Comparison of ENCODE assay signal across 12 mouse cellular contexts in genomic region chr6:72460036-72460801, GRCm38 (mm10). TPM values are rescaled to one million over a fixed set of nuclear protein-coding genes. Genes with fewer than 3 reads are reported as not detected.
A peak's percentile ranks its signal among the peaks of the same experiment; 100 is the strongest.
DNase-seq lines count a peak whose midpoint lies in the region; ATAC-seq and TF ChIP-seq lines count a peak whose summit lies in the region.
"Had no signal": no experiment of that assay in that cellular context is flagged by ENCODE, and none has a peak within 500 bp of the region (broad histone marks: within the 10 kb centered on the region; RNA-seq: fewer than 3 reads in every experiment).

No protein-coding gene starts in this region.

- peaks cover 42% of the 10 kb centered on the region for H3K4me1 ChIP-seq in liver, embryonic 13.5 days (replicated peaks)
- peaks cover 20% of the 10 kb centered on the region for H3K4me1 ChIP-seq in liver, embryonic 11.5 days (replicated peaks; ENCODE audit: control insufficient read depth, insufficient read depth, low read length)
- H3K4me1 ChIP-seq in heart, embryonic 16.5 days (ENCODE audit: control insufficient read depth, insufficient read depth, low read length), result no peaks in the 10 kb centered on the region

- no peak overlapping the region for H3K9ac ChIP-seq in liver, embryonic 13.5 days
- no peak overlapping the region for H3K9ac ChIP-seq in liver, embryonic 11.5 days (ENCODE audit: low read depth, low read length)
- no peak overlapping the region for H3K9ac ChIP-seq in heart, embryonic 16.5 days (ENCODE audit: low read length)
- H3K9ac ChIP-seq: hindbrain, embryonic 12.5 days; limb, embryonic 12.5 days had no signal

- no peak overlapping the region for H3K4me2 ChIP-seq in liver, embryonic 13.5 days
- H3K4me2 ChIP-seq in liver, embryonic 11.5 days, result no peak overlapping the region
- no peak overlapping the region for H3K4me2 ChIP-seq in heart, embryonic 16.5 days (ENCODE audit: low read depth, low read length)
- H3K4me2 ChIP-seq: hindbrain, embryonic 12.5 days; limb, embryonic 12.5 days had no signal

- H3K4me3 ChIP-seq in gastrocnemius, adult 2 months, result no peak overlapping the region
- no peak overlapping the region for H3K4me3 ChIP-seq in liver, embryonic 13.5 days (replicated peaks)
- no peak overlapping the region for H3K4me3 ChIP-seq in liver, embryonic 11.5 days (ENCODE audit: low read depth, low read length)
- no peak overlapping the region for H3K4me3 ChIP-seq in heart, embryonic 16.5 days (ENCODE audit: low read length)
- H3K4me3 ChIP-seq: forebrain, embryonic 10.5 days; hindbrain, embryonic 12.5 days; limb, embryonic 12.5 days had no signal

- TF ChIP-seq CTCF in gastrocnemius, adult 2 months (IDR thresholded peaks at IDR 0.05), result no peak

- no peak for DNase-seq in gastrocnemius, adult 2 months
- DNase-seq in gastrocnemius, adult 18-20 months (ENCODE audit: low spot score), result no peak
- no peak for DNase-seq in liver, embryonic 13.5 days
- no peak for DNase-seq in liver, embryonic 11.5 days (ENCODE audit: low spot score)
- peak; percentile 11 to 39 for DNase-seq in lung, postnatal 4 days
- no peak for DNase-seq in layer of hippocampus, postnatal 25 days (ENCODE audit: extremely low spot score in 1 of 2, low spot score in 1 of 2)
- DNase-seq: thymus, postnatal 14 days had no signal

- H3K36me3 ChIP-seq in liver, embryonic 13.5 days, result no peaks in the 10 kb centered on the region
- H3K36me3 ChIP-seq in liver, embryonic 11.5 days (ENCODE audit: control insufficient read depth, insufficient read depth, low read length), result no peaks in the 10 kb centered on the region
- H3K36me3 ChIP-seq in heart, embryonic 16.5 days (ENCODE audit: control insufficient read depth, insufficient read depth), result no peaks in the 10 kb centered on the region
- H3K36me3 ChIP-seq: forebrain, embryonic 10.5 days; hindbrain, embryonic 12.5 days; limb, embryonic 12.5 days had no signal

- no peaks in the 10 kb centered on the region for H3K27me3 ChIP-seq in liver, embryonic 13.5 days
- H3K27me3 ChIP-seq in liver, embryonic 11.5 days (replicated peaks; ENCODE audit: control insufficient read depth, insufficient read depth, low read length), result no peaks in the 10 kb centered on the region
- H3K27me3 ChIP-seq in heart, embryonic 16.5 days (ENCODE audit: control insufficient read depth, insufficient read depth, low read length), result no peaks in the 10 kb centered on the region
- H3K27me3 ChIP-seq: hindbrain, embryonic 12.5 days; limb, embryonic 12.5 days had no signal

- 46% methylated on average over 9 of the region's 9 CpGs for whole genome bisulfite sequencing in liver, embryonic 13.5 days (ENCODE audit: insufficient replicate concordance)
- WGBS in liver, embryonic 11.5 days, result 52% methylated on average over 9 of the region's 9 CpGs
- WGBS in heart, embryonic 16.5 days, result 55% methylated on average over 9 of the region's 9 CpGs

- intact Hi-C loops in gastrocnemius, adult 2 months (cut with DNase I), result no loop called here

- no peak for ATAC-seq in liver, embryonic 13.5 days (ENCODE audit: low read depth)
- no peak for ATAC-seq in liver, embryonic 11.5 days (replicated peaks; ENCODE audit: low FRiP score)
- no peak for ATAC-seq in heart, embryonic 16.5 days (replicated peaks; ENCODE audit: extremely low read depth, insufficient read depth, low FRiP score)
- ATAC-seq in monocyte, adult 5-6 weeks (replicated peaks; ENCODE audit: insufficient number of reproducible peaks, low FRiP score, low TSS enrichment, poor library complexity, severe bottlenecking), result no peak

- peak overlapping the region; percentile 51 for H3K27ac ChIP-seq in gastrocnemius, adult 2 months
- peak overlapping the region; percentile 47; the same call in 1 of the 2 replicates for H3K27ac ChIP-seq in liver, embryonic 13.5 days
- no peak overlapping the region for H3K27ac ChIP-seq in liver, embryonic 11.5 days (ENCODE audit: low read depth, low read length)
- peak overlapping the region; percentile 24; the same call in 1 of the 2 replicates for H3K27ac ChIP-seq in heart, embryonic 16.5 days (ENCODE audit: low read length)
- H3K27ac ChIP-seq: forebrain, embryonic 10.5 days; hindbrain, embryonic 12.5 days; limb, embryonic 12.5 days had no signal

- H3K9me3 ChIP-seq in liver, embryonic 13.5 days (replicated peaks), result no peaks in the 10 kb centered on the region
- no peaks in the 10 kb centered on the region for H3K9me3 ChIP-seq in liver, embryonic 11.5 days (ENCODE audit: control insufficient read depth, low read length)
- H3K9me3 ChIP-seq in heart, embryonic 16.5 days (replicated peaks; ENCODE audit: control insufficient read depth, low read length), result no peaks in the 10 kb centered on the region
- H3K9me3 ChIP-seq: forebrain, embryonic 10.5 days; hindbrain, embryonic 12.5 days; limb, embryonic 12.5 days had no signal

RNA-seq across cellular contexts. Expression of gene Mat2a, which starts 20.9 kb away (rescaled TPM):
- 100 to 1,000 TPM; 130 to 164 TPM for total RNA-seq in gastrocnemius, adult 2 months (2021)
- total RNA-seq in gastrocnemius, adult 18-20 months (2021), result 10 to 100 TPM; 97.2 to 98.0 TPM
- 235 and 254 TPM in 2 replicates for polyA plus RNA-seq in liver, embryonic 13.5 days (2015; fragmentation: Nextera tagmentation; extraction: Ambion mirVana)
- 426 and 477 TPM in 2 replicates for polyA plus RNA-seq in liver, embryonic 11.5 days (2014; fragmentation: Nextera tagmentation; extraction: Ambion mirVana)
- polyA plus RNA-seq in heart, embryonic 16.5 days (2015; fragmentation: Nextera tagmentation; extraction: Ambion mirVana), result 305 and 318 TPM in 2 replicates
- 100 to 1,000 TPM; 155 to 171 TPM for total RNA-seq in layer of hippocampus, postnatal 25 days (2021)
- total RNA-seq in monocyte, adult 5-6 weeks (2017), result 122 to 186 TPM (median 164 TPM) in 3 replicates

RNA-seq across cellular contexts. Expression of gene Ggcx, which starts 46.1 kb away (rescaled TPM):
- total RNA-seq in gastrocnemius, adult 2 months (2021), result 10 to 100 TPM; 12.2 to 17.3 TPM
- 10 to 100 TPM; 12.2 to 12.7 TPM for total RNA-seq in gastrocnemius, adult 18-20 months (2021)
- polyA plus RNA-seq in liver, embryonic 13.5 days (2015; fragmentation: Nextera tagmentation; extraction: Ambion mirVana), result 15.8 and 21.9 TPM in 2 replicates
- polyA plus RNA-seq in liver, embryonic 11.5 days (2014; fragmentation: Nextera tagmentation; extraction: Ambion mirVana), result 24.1 and 26.9 TPM in 2 replicates
- polyA plus RNA-seq in heart, embryonic 16.5 days (2015; fragmentation: Nextera tagmentation; extraction: Ambion mirVana), result 28.9 and 29.5 TPM in 2 replicates
- 10 to 100 TPM; 19.8 to 22.4 TPM for total RNA-seq in layer of hippocampus, postnatal 25 days (2021)
- 10.1 to 13.9 TPM (median 11.1 TPM) in 3 replicates for total RNA-seq in monocyte, adult 5-6 weeks (2017)

Comparison
In these comparisons a context has a peak if more than half of its experiments do, and no peak if none do; other contexts are left out.
1. DNase-seq: peak in lung, postnatal 4 days (2 of 2); none in gastrocnemius, adult 2 months (single experiment), gastrocnemius, adult 18-20 months (single experiment), liver, embryonic 13.5 days (single experiment), liver, embryonic 11.5 days (single experiment) and layer of hippocampus, postnatal 25 days (0 of 2).